Mouse (Mus musculus) heart, adult 2 months (tissue): ENCODE data around the gene Cradd.

Experiments used
- CTCF ChIP-seq: fragments of 200-600 bp; IDR thresholded peaks from 2 replicates; pipeline ENCODE4 v1.8.1; 2022; ENCODE audit warnings: antibody characterized with exemption, mild to moderate bottlenecking, moderate library complexity
- EP300 ChIP-seq: fragments of 200-500 bp; IDR thresholded peaks from 2 replicates; pipeline ENCODE4 v1.6.1; 2011; ENCODE audit warnings: low read depth, low read length, control low read depth; ENCODE audit not compliant: insufficient read depth

DNA sequence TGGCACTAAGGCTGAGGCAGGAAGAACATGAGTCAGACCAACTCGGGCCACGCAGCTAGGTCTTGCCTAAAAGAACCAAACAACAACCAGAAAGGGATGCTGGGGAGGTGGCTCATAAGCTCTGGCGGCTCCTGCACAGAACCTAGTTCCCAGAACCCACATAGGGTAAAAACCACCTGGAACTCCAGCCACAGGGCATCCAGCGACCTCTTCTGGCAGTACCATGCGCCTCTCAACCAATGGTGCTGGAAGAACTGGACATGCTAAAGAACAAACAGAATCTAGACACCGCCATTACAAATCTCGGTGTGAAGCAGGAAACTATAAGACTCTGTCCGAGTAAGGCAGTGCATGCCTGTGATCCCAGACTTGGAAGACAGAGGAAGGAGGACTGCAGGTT lies 36.6 kb downstream of the Cradd start:
- TF ChIP-seq EP300 (no peak), CTCF (no peak)
